Mouse (Mus musculus) heart, postnatal 0 days (tissue): Measurements from ENCODE around the gene Hrh3. TPM values are rescaled to one million over a fixed set of nuclear protein-coding genes. Genes with fewer than 3 reads are reported as not detected.

ENCODE experiments used
- ATAC-seq: fragments of 200-750 bp; cut with Nextera tagmentation; 2 replicates; pipeline ENCODE4 v1.8.0; 2017; ENCODE audit warnings: low read depth, moderate number of reproducible peaks, moderate library complexity; ENCODE audit not compliant: insufficient read depth
- DNase-seq: peaks from one replicate; pipeline ENCODE4 v3.0.0-alpha.2; 2016; ENCODE audit warnings: low spot score
- H3K27ac ChIP-seq: fragments of 300-500 bp; sonication (generic); 2 replicates; pipeline ENCODE4 v1.5.1; 2014; ENCODE audit warnings: low read depth, mild to moderate bottlenecking
- H3K27me3 ChIP-seq: fragments of 300-500 bp; sonication (generic); 2 replicates; pipeline ENCODE4 v1.6.1; 2014; ENCODE audit warnings: low read length, mixed read lengths; ENCODE audit not compliant: control insufficient read depth, insufficient read depth
- H3K36me3 ChIP-seq: fragments of 300-500 bp; sonication (generic); replicated peaks from 2 replicates; pipeline ENCODE4 v1.6.1; 2014; ENCODE audit warnings: low read length, mixed read lengths; ENCODE audit not compliant: control insufficient read depth, insufficient read depth
- H3K4me1 ChIP-seq: fragments of 300-500 bp; sonication (generic); 2 replicates; pipeline ENCODE4 v1.6.1; 2014; ENCODE audit warnings: antibody characterized with exemption; ENCODE audit not compliant: control insufficient read depth, insufficient read depth
- H3K4me2 ChIP-seq: fragments of 300-500 bp; sonication (generic); 2 replicates; pipeline ENCODE4 v1.6.1; 2014; ENCODE audit warnings: low read depth, mild to moderate bottlenecking, low read length, moderate library complexity
- H3K4me3 ChIP-seq: fragments of 300-500 bp; sonication (generic); 2 replicates; pipeline ENCODE4 v1.5.1; 2014; ENCODE audit warnings: low read depth, low read length
- H3K9ac ChIP-seq: fragments of 300-500 bp; sonication (generic); replicated peaks from 2 replicates; pipeline ENCODE4 v1.6.1; 2014; ENCODE audit warnings: low read depth, low read length, mixed read lengths
- H3K9me3 ChIP-seq: fragments of 300-500 bp; sonication (generic); replicated peaks from 2 replicates; pipeline ENCODE4 v1.6.1; 2016; ENCODE audit warnings: low read length; ENCODE audit not compliant: control insufficient read depth
- CTCF ChIP-seq: IDR thresholded peaks from 2 replicates; pipeline ENCODE4 v1.5.1; 2016; ENCODE audit warnings: antibody characterized with exemption, control low read depth, low read depth
- EP300 ChIP-seq: IDR thresholded peaks from 2 replicates; pipeline ENCODE4 v1.6.1; 2016; ENCODE audit warnings: antibody characterized with exemption, low read depth
- WGBS: fragments of 180-500 bp; shearing (Covaris S2); extraction: QIAGEN DNeasy Blood & Tissue Kit; methylation state at CpG from one replicate; pipeline ENCODE4 v1.1.7; 2014; 5-methylcytosine and 5-hydroxymethylcytosine counted together
- polyA plus RNA-seq: library from polyadenylated mRNA; unstranded; fragments of >200 nt; fragmentation: Nextera tagmentation; extraction: Ambion mirVana; gene quantifications from 2 replicates; pipeline ENCODE4 v1.2.1, GENCODE M21; 2015
- total RNA-seq: library from RNA; depleted of rRNA; stranded (reverse); fragments of >200 nt; gene quantifications from 2 replicates; pipeline ENCODE4 v1.2.3, GENCODE M21; 2014; ENCODE audit warnings: low replicate concordance

Hrh3 gene
- total and polyA plus RNA-seq, 2 experiments from 2014 or later = not detected

DNA sequence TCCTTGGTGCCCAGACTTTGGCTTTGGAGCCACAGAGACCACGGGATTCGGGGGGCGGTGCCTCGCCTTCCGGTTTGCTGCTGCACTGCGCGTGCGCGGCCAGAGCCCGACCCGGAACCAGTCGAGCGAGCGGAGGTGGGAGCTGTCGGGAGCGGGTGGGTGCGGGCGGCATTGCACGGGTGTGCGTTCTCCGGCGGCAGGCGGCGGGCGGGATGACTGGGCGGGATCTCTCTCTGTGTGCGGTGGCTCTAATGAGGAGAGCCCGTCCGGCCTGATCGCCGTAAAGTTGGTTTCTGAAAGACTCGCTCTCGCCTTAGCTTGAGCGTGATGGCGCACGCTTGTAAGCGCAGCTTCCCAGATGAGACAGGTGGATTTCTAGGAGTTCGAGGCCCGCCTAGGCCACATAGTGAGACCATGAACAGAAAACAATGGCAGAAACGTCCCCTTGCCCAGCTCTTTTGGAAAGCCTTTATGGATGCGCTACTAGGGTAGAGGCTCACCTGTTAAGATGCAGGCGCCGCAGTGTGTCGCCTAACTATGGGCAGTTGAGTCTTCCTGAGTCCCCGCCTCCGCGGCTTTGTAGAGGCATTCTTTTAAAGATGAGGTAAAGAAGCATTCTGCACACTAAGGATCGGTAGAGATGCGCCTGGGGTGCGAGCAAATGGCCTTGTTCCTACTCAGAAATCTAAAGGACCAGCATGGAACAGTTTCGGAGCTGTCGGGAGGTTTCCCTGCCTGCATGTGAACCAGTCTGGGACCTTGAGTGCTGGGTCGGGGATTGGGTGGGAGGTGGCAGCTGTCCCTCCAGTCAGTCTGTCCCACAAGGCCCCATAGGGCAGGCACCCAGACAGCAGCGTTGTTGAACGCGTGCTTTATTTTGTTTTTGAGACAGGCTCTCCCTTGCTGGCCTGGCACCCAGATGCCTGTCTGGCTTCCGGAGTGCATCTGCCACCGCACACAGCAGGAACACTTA is 33.5 kb downstream of the Hrh3 start, which contains the start of gene Mtg2:
TSS of gene Mtg2 (plus strand) at position 108 of the 973 bp plus-strand sequence.
- DNase-seq (peak; percentile 92), ATAC-seq (peak; percentile 97)
- H3K9me3 ChIP-seq = no peaks in the 10 kb centered on the region
- no peaks in the 10 kb centered on the region for H3K27me3 ChIP-seq
- H3K4me2 ChIP-seq = peak within 1 kb of the TSS; percentile 73
- H3K4me3 ChIP-seq = peak within 1 kb of the TSS; percentile 78
- H3K4me1 ChIP-seq = peaks cover 14% of the 10 kb centered on the region
- H3K36me3 ChIP-seq = 0 out of 2 replicates have a peak, but pooled peaks cover 10% of the 10 kb centered on the region
- WGBS = 5% methylated on average over 58 of the region's 58 CpGs
- peak within 1 kb of the TSS; percentile 78 for H3K27ac ChIP-seq
- peak within 1 kb of the TSS; percentile 61 for H3K9ac ChIP-seq
- TF ChIP-seq CTCF (no peak), EP300 (peak; percentile 53; the same call in 1 of the 2 replicates)

DNA sequence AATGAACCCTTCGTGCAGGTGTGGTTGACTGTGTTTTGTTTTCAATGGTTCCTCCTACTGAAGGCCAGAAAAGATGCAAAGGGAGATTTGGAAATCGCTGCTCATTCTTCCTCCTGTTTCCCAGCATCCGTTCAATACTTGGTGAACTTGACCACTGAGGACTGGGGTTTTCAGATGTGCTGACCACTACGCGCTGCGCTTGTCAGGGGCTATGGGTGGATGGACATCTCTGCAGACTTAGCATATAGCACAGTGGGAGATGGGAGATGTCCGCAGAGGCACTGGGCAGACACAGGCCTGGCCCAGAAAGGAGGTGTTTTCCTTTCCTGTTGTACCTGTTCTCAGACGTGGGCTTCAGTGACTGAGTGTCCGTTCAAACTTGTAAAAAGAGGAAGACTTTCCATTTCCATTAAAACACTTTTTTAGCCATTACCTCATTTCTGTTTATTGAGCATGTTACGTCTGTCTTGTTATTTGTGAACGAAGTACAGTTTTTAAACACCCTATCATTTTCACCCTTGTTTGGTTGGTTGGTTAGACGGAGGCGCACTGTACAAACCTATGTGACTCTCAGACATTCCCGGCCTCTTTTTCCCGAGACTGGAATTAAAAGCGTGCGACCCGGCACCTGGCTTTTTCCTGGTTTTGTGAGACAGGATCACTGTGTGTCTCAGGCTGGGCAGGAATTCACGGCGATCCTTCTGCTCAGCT is 34.4 kb downstream of the Hrh3 start:
- Histone ChIP-seq H3K4me2 (peak overlapping the region; percentile 73), H3K27me3 (no peaks in the 10 kb centered on the region), H3K9me3 (no peaks in the 10 kb centered on the region), H3K4me1 (peaks cover 14% of the 10 kb centered on the region), H3K27ac (peak overlapping the region; percentile 78), H3K9ac (peak overlapping the region; percentile 61), H3K4me3 (peak overlapping the region; percentile 78), H3K36me3 (0 out of 2 replicates have a peak, but pooled peaks cover 10% of the 10 kb centered on the region)
- 30% methylated on average over 20 of the region's 20 CpGs for WGBS
- no peak for DNase-seq
- TF ChIP-seq CTCF = no peak
- TF ChIP-seq EP300 = no peak
- peak; percentile 48 for ATAC-seq

DNA sequence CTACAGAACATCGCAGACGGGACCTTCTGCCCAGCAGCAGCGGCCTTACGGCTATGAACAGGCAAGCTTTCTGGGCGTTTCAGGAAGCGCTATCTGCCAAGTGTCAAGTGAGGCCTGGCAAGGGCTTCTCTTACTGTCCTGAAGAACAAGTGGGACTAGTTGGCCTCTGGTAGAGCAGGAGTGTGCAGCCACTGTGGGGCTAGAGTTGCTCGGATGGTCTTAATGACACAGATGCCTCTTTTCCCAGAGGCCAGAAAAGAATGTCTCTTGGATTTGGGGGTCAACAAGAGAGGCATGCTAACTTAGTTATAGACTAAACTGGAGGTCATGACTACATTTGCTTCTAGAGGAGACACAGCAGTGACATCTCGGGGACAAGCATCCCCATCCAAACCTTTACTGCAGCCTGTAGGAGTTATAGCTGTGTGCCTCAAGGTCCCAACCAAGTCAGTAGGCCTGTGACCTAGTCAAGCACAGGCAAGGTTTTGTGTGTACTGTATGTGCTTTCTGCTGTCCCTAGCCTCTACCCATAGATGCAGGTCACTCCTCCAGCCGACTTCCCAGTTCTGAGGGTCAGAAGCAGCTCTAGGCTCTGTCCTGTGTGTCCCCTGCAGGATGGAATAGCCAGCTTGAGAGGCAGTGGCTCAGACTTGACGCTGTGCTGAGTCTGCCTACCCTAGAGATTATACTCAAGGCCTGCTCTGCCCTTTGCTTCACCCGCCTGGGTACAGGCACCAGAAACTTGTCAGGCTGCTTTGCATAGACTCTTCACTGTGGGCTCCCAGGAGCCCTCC is 40.8 kb downstream of the Hrh3 start:
- DNase-seq = no peak
- Histone ChIP-seq H3K27me3 (no peaks in the 10 kb centered on the region), H3K4me2 (no peak overlapping the region), H3K4me3 (no peak overlapping the region), H3K9ac (no peak overlapping the region), H3K27ac (no peak overlapping the region), H3K4me1 (no peaks in the 10 kb centered on the region), H3K36me3 (peaks cover 44% of the 10 kb centered on the region), H3K9me3 (no peaks in the 10 kb centered on the region)
- ATAC-seq = no peak
- TF ChIP-seq EP300 = no peak
- no peak for TF ChIP-seq CTCF
- WGBS = 83% methylated on average over 11 of the region's 11 CpGs

DNA sequence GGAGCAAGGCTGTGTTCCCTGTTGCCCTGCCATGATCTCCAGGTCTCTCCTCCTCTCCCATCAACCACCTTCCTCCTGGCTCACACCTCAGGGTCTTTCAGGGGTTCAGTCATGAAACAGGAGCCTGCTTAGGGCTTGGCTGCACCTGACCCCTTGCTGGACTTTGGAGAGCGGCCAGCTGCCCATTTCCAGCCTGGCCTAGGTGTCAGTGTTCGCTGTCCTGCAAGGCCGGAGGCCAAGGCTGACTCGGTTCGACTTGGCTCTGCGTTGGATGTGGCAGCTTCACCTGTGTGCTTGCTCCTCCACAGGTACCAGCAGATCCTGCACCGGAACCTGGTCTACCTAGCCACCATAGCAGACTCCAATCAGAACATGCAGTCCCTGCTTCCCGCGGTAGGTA is 51.3 kb downstream of the Hrh3 start:
- TF ChIP-seq EP300 = no peak
- TF ChIP-seq CTCF = no peak
- Histone ChIP-seq H3K27me3 (no peaks in the 10 kb centered on the region), H3K27ac (no peak overlapping the region), H3K36me3 (peaks cover 24% of the 10 kb centered on the region), H3K4me2 (no peak overlapping the region), H3K9me3 (no peaks in the 10 kb centered on the region), H3K4me3 (no peak overlapping the region), H3K9ac (no peak overlapping the region), H3K4me1 (no peaks in the 10 kb centered on the region)
- DNase-seq (no peak), ATAC-seq (no peak)
- 93% methylated on average over 9 of the region's 9 CpGs for WGBS
